Mouse (Mus musculus) liver, embryonic 14.5 days (tissue): ENCODE results near the gene Creb3l2. TPM values are rescaled to one million over a fixed set of nuclear protein-coding genes. Genes with fewer than 3 reads are reported as not detected.

Experiments used
- ATAC-seq: fragments of 200-750 bp; cut with Nextera tagmentation; 2 replicates; pipeline ENCODE4 v1.8.0; 2017; ENCODE audit warnings: moderate number of reproducible peaks, mild to moderate bottlenecking, moderate library complexity; ENCODE audit not compliant: insufficient read depth
- DNase-seq, 3 experiments: peaks; one replicate each; pipeline ENCODE4 v3.0.0-alpha.2; 2012 to 2013; ENCODE audit warnings: low read depth in 3 of 3, low spot score in 3 of 3
- H3K27ac ChIP-seq: fragments of 300-500 bp; sonication (generic); 2 replicates; pipeline ENCODE4 v1.5.1; 2014; ENCODE audit warnings: moderate library complexity, mild to moderate bottlenecking, control low read depth, inconsistent platforms
- H3K27me3 ChIP-seq: fragments of 300-500 bp; sonication (generic); 2 replicates; pipeline ENCODE4 v1.6.1; 2014; ENCODE audit warnings: mild to moderate bottlenecking, low read length, moderate library complexity; ENCODE audit not compliant: control insufficient read depth, insufficient read depth
- H3K36me3 ChIP-seq: fragments of 300-500 bp; sonication (generic); replicated peaks from 2 replicates; pipeline ENCODE4 v1.6.1; 2014; ENCODE audit warnings: low read depth; ENCODE audit not compliant: control insufficient read depth, insufficient read depth
- H3K4me1 ChIP-seq, 2 experiments: fragments of 200-500 bp in 1 of 2; fragments of 300-500 bp in 1 of 2; sonication (generic) in 1 of 2; replicated peaks; 2 replicates each; pipeline ENCODE4 v1.6.1; 2012 to 2014; ENCODE audit warnings: antibody characterized with exemption in 1 of 2, inconsistent platforms in 1 of 2, low read length in 1 of 2; ENCODE audit not compliant: control insufficient read depth in 2 of 2, insufficient read depth in 2 of 2
- H3K4me2 ChIP-seq: fragments of 300-500 bp; sonication (generic); 2 replicates; pipeline ENCODE4 v1.6.1; 2014; ENCODE audit warnings: low read depth, mild to moderate bottlenecking, control low read depth, moderate library complexity
- H3K4me3 ChIP-seq, 2 experiments: fragments of 200-500 bp in 1 of 2; fragments of 300-500 bp in 1 of 2; sonication (generic) in 1 of 2; 2 replicates each; pipeline ENCODE4 v1.5.1; 2012 to 2014; ENCODE audit warnings: low read depth in 2 of 2, low read length in 2 of 2, mild to moderate bottlenecking in 2 of 2, control low read depth in 1 of 2, inconsistent platforms in 1 of 2, moderate library complexity in 1 of 2; ENCODE audit not compliant: insufficient read depth in 1 of 2
- H3K9ac ChIP-seq: fragments of 300-500 bp; sonication (generic); replicated peaks from 2 replicates; pipeline ENCODE4 v1.6.1; 2014; ENCODE audit warnings: mild to moderate bottlenecking, control low read depth, moderate library complexity
- H3K9me3 ChIP-seq: fragments of 300-500 bp; sonication (generic); 2 replicates; pipeline ENCODE4 v1.6.1; 2016; ENCODE audit warnings: low read length, mixed read lengths; ENCODE audit not compliant: control insufficient read depth
- CTCF ChIP-seq: IDR thresholded peaks from 2 replicates; pipeline ENCODE4 v1.5.1; 2016; ENCODE audit warnings: antibody characterized with exemption, low read depth, control low read depth
- EP300 ChIP-seq: IDR thresholded peaks from 2 replicates; pipeline ENCODE4 v1.6.1; 2016; ENCODE audit warnings: antibody characterized with exemption, low read depth
- WGBS: fragments of 180-500 bp; shearing (Covaris S2); extraction: QIAGEN DNeasy Blood & Tissue Kit; methylation state at CpG from one replicate; pipeline ENCODE4 v1.1.7; 2014; ENCODE audit not compliant: insufficient replicate concordance; 5-methylcytosine and 5-hydroxymethylcytosine counted together
- polyA plus RNA-seq, 2 experiments: library from polyadenylated mRNA; depleted of rRNA in 1 of 2; stranded (reverse) in 1 of 2; unstranded in 1 of 2; fragments of >200 nt; fragmentation: Nextera tagmentation in 1 of 2; extraction: Ambion mirVana in 1 of 2; gene quantifications; 2 replicates each; pipeline versions ENCODE4 v1.2.1 to v1.2.3; 2012 to 2014

Gene Creb3l2
- polyA plus RNA-seq, 2 experiments: 1.9 to 2.7 TPM

GRCm38 (mm10) chr6:37407876-37408275 lies 34.1 kb downstream of the Creb3l2 start:
- H3K4me3 ChIP-seq: no peak overlapping the region
- H3K27me3 ChIP-seq: no peaks in the 10 kb centered on the region
- no peak overlapping the region for H3K4me2 ChIP-seq
- H3K9me3 ChIP-seq: no peaks in the 10 kb centered on the region
- no peaks in the 10 kb centered on the region for H3K36me3 ChIP-seq
- 90% methylated on average over 3 of the region's 3 CpGs for WGBS
- DNase-seq (no peak), ATAC-seq (no peak)
- peaks cover 0 to 5% of the 10 kb centered on the region in 2 experiments; a peak in 3 of 4 replicates for H3K4me1 ChIP-seq
- no peak overlapping the region for H3K27ac ChIP-seq
- H3K9ac ChIP-seq: no peak overlapping the region
- TF ChIP-seq EP300 (no peak), CTCF (no peak)

- Histone ChIP-seq H3K27ac (no peak overlapping the region), H3K27me3 (no peaks in the 10 kb centered on the region), H3K4me3 (no peak overlapping the region), H3K4me2 (no peak overlapping the region), H3K4me1 (peaks cover 0 to 5% of the 10 kb centered on the region in 2 experiments; a peak in 3 of 4 replicates), H3K9ac (no peak overlapping the region), H3K36me3 (no peaks in the 10 kb centered on the region), H3K9me3 (no peaks in the 10 kb centered on the region)
- DNase-seq: no peak
- no peak for TF ChIP-seq CTCF
- TF ChIP-seq EP300: no peak
- WGBS: 42% methylated on average over 6 of the region's 6 CpGs
- no peak for ATAC-seq
Measured at GRCm38 (mm10) chr6:37406903-37407302, 35.0 kb downstream of the Creb3l2 start.

- Histone ChIP-seq H3K9me3 (no peaks in the 10 kb centered on the region), H3K27ac (no peak overlapping the region), H3K36me3 (no peaks in the 10 kb centered on the region), H3K27me3 (no peaks in the 10 kb centered on the region), H3K9ac (no peak overlapping the region), H3K4me1 (peaks cover 0 to 7% of the 10 kb centered on the region in 2 experiments; a peak in 3 of 4 replicates), H3K4me3 (no peak overlapping the region), H3K4me2 (no peak overlapping the region)
- ATAC-seq (no peak), DNase-seq (no peak)
- WGBS: 70% methylated on average over 10 of the region's 10 CpGs
- TF ChIP-seq CTCF (no peak), EP300 (no peak)
Measured at GRCm38 (mm10) chr6:37406018-37406417, 35.9 kb downstream of the Creb3l2 start.

GRCm38 (mm10) chr6:37404325-37404724 lies 37.6 kb downstream of the Creb3l2 start:
- ATAC-seq (no peak), DNase-seq (no peak)
- H3K4me3 ChIP-seq: no peak overlapping the region
- no peak overlapping the region for H3K9ac ChIP-seq
- no peaks in the 10 kb centered on the region for H3K9me3 ChIP-seq
- H3K27ac ChIP-seq: no peak overlapping the region
- H3K36me3 ChIP-seq: no peaks in the 10 kb centered on the region
- H3K27me3 ChIP-seq: no peaks in the 10 kb centered on the region
- H3K4me2 ChIP-seq: no peak overlapping the region
- TF ChIP-seq CTCF (no peak), EP300 (no peak)
- 67% methylated on average over 3 of the region's 3 CpGs for WGBS
- H3K4me1 ChIP-seq: peaks cover under 1 to 9% of the 10 kb centered on the region in 2 experiments; a peak in 2 of 4 replicates

- no peak overlapping the region for H3K4me2 ChIP-seq
- DNase-seq: no peak
- no peaks in the 10 kb centered on the region for H3K9me3 ChIP-seq
- H3K36me3 ChIP-seq: no peaks in the 10 kb centered on the region
- H3K9ac ChIP-seq: no peak overlapping the region
- no peaks in the 10 kb centered on the region for H3K27me3 ChIP-seq
- H3K4me1 ChIP-seq: peaks cover 3 to 26% of the 10 kb centered on the region in 2 experiments; a peak in 2 of 4 replicates
- 54% methylated on average over 7 of the region's 7 CpGs for WGBS
- no peak overlapping the region for H3K4me3 ChIP-seq
- no peak overlapping the region for H3K27ac ChIP-seq
- no peak for TF ChIP-seq EP300
- TF ChIP-seq CTCF: no peak
- no peak for ATAC-seq
Measured at GRCm38 (mm10) chr6:37401928-37402327, 40.0 kb downstream of the Creb3l2 start.
